Comparison of ENCODE assay signal across 8 mouse cellular contexts in genomic region chr6:86569461-86569820, GRCm38 (mm10). TPM values are rescaled to one million over a fixed set of nuclear protein-coding genes. Genes with fewer than 3 reads are reported as not detected.
A peak's percentile ranks its signal among the peaks of the same experiment; 100 is the strongest.
DNase-seq lines count a peak whose midpoint lies in the region; ATAC-seq and TF ChIP-seq lines count a peak whose summit lies in the region.

No protein-coding gene starts in this region.

- H3K4me3 ChIP-seq in neural tube, embryonic 13.5 days: no peak overlapping the region
- H3K4me3 ChIP-seq in hindbrain, postnatal 0 days (ENCODE audit: low read length): no peak overlapping the region
- no peak overlapping the region for H3K4me3 ChIP-seq in lung, embryonic 15.5 days
- no peak overlapping the region for H3K4me3 ChIP-seq in thymus, adult 2 months (ENCODE audit: control insufficient read depth, insufficient read depth, low read length)

- H3K27me3 ChIP-seq in neural tube, embryonic 13.5 days: no peaks in the 10 kb centered on the region
- H3K27me3 ChIP-seq in hindbrain, postnatal 0 days (ENCODE audit: insufficient read depth, low read length): no peaks in the 10 kb centered on the region
- H3K27me3 ChIP-seq in lung, embryonic 15.5 days: no peaks in the 10 kb centered on the region
- H3K27me3 ChIP-seq in thymus, adult 2 months (ENCODE audit: control insufficient read depth, insufficient read depth, low read length): no peaks in the 10 kb centered on the region

- H3K9me3 ChIP-seq in neural tube, embryonic 13.5 days: no peaks in the 10 kb centered on the region
- no peaks in the 10 kb centered on the region for H3K9me3 ChIP-seq in hindbrain, postnatal 0 days (ENCODE audit: low read length)
- no peaks in the 10 kb centered on the region for H3K9me3 ChIP-seq in lung, embryonic 15.5 days

- peak overlapping the region; percentile 62 for H3K27ac ChIP-seq in neural tube, embryonic 13.5 days (replicated peaks)
- peak overlapping the region; percentile 80 for H3K27ac ChIP-seq in hindbrain, postnatal 0 days
- peak overlapping the region; percentile 55 for H3K27ac ChIP-seq in lung, embryonic 15.5 days
- H3K27ac ChIP-seq in thymus, adult 2 months (ENCODE audit: control insufficient read depth, insufficient read depth, low read length): no peak overlapping the region

- H3K4me1 ChIP-seq in neural tube, embryonic 13.5 days (replicated peaks): peaks cover 21% of the 10 kb centered on the region
- H3K4me1 ChIP-seq in hindbrain, postnatal 0 days (ENCODE audit: insufficient read depth, low read length): peaks cover 6% of the 10 kb centered on the region; the same call in 1 of the 2 replicates
- peaks cover 29% of the 10 kb centered on the region for H3K4me1 ChIP-seq in lung, embryonic 15.5 days
- H3K4me1 ChIP-seq in thymus, adult 2 months (replicated peaks; ENCODE audit: control insufficient read depth, insufficient read depth, low read length): peaks cover 24% of the 10 kb centered on the region

- TF ChIP-seq POLR2A in thymus, adult 2 months (IDR thresholded peaks at IDR 0.05; ENCODE audit: control insufficient read depth, extremely low read depth, insufficient read depth, low read length, poor library complexity): no peak

- no peak for DNase-seq in neural tube, embryonic 10.5 days (ENCODE audit: extremely low spot score, low spot score)
- peak; percentile 83 for DNase-seq in cerebellum, adult 9-11 months
- peak; percentile 60 for DNase-seq in hindbrain, postnatal 0 days (ENCODE audit: low spot score)
- DNase-seq in thymus, adult 2 months: no peak
- no peak for DNase-seq in layer of hippocampus, adult 9-10 months (ENCODE audit: low spot score)

- no peak for TF ChIP-seq CTCF in hindbrain, postnatal 0 days (IDR thresholded peaks at IDR 0.05; ENCODE audit: low read depth)
- TF ChIP-seq CTCF in thymus, adult 2 months (IDR thresholded peaks at IDR 0.05; ENCODE audit: borderline replicate concordance, control insufficient read depth, extremely low read depth, insufficient read depth, low read length, poor library complexity): no peak

- H3K4me2 ChIP-seq in neural tube, embryonic 13.5 days: no peak overlapping the region
- no peak overlapping the region for H3K4me2 ChIP-seq in hindbrain, postnatal 0 days (ENCODE audit: low read depth, low read length)
- no peak overlapping the region for H3K4me2 ChIP-seq in lung, embryonic 15.5 days

- H3K36me3 ChIP-seq in neural tube, embryonic 13.5 days: peaks cover 29% of the 10 kb centered on the region
- peaks cover 11% of the 10 kb centered on the region; the same call in 1 of the 2 replicates for H3K36me3 ChIP-seq in hindbrain, postnatal 0 days (ENCODE audit: insufficient read depth, low read length)
- peaks cover 16% of the 10 kb centered on the region for H3K36me3 ChIP-seq in lung, embryonic 15.5 days
- H3K36me3 ChIP-seq in thymus, adult 2 months (ENCODE audit: control insufficient read depth, insufficient read depth, low read length): peaks cover 12% of the 10 kb centered on the region

- 0 out of 2 replicates have a peak, but pooled peaks have one; percentile 47 for ATAC-seq in neural tube, embryonic 13.5 days (ENCODE audit: low read depth)
- ATAC-seq in hindbrain, postnatal 0 days: peak; percentile 67
- peak; percentile 62; the same call in 1 of the 2 replicates for ATAC-seq in lung, embryonic 15.5 days (ENCODE audit: borderline replicate concordance, extremely low read depth, low FRiP score, low TSS enrichment)
- no peak for ATAC-seq in inflammation-experienced regulatory T-cells, adult 6 months

- 64% methylated on average over 3 of the region's 3 CpGs for WGBS in neural tube, embryonic 13.5 days
- WGBS in hindbrain, postnatal 0 days: 33% methylated on average over 3 of the region's 3 CpGs
- WGBS in lung, embryonic 15.5 days: 27% methylated on average over 3 of the region's 3 CpGs
- 59% methylated on average over 3 of the region's 3 CpGs for WGBS in thymus, adult 2 months

- H3K9ac ChIP-seq in neural tube, embryonic 13.5 days: no peak overlapping the region
- no peak overlapping the region for H3K9ac ChIP-seq in hindbrain, postnatal 0 days (replicated peaks; ENCODE audit: low read length)
- no peak overlapping the region for H3K9ac ChIP-seq in lung, embryonic 15.5 days

RNA-seq across cellular contexts. Expression of gene Pcbp1, which starts 43.3 kb away (rescaled TPM):
- polyA plus RNA-seq in neural tube, embryonic 13.5 days (2015; fragmentation: Nextera tagmentation; extraction: Ambion mirVana): 431 and 435 TPM in 2 replicates
- total RNA-seq in hindbrain, postnatal 0 days (2014; rRNA removed): 61.7 and 71.3 TPM in 2 replicates
- polyA plus RNA-seq in hindbrain, postnatal 0 days (2015; fragmentation: Nextera tagmentation; extraction: Ambion mirVana): 300 and 303 TPM in 2 replicates
- 554 and 556 TPM in 2 replicates for polyA plus RNA-seq in lung, embryonic 15.5 days (2015; fragmentation: Nextera tagmentation; extraction: Ambion mirVana)
- 291 and 363 TPM in 2 replicates for polyA plus RNA-seq in thymus, adult 2 months (2012; rRNA removed)
- 10 to 100 TPM; 26.3 to 32.5 (median 29.3) TPM for polyA plus RNA-seq in inflammation-experienced regulatory T-cells, adult 6 months (2017; shearing (Covaris generic))

RNA-seq across cellular contexts. Expression of gene Asprv1, which starts 58.5 kb away (rescaled TPM):
- polyA plus RNA-seq in neural tube, embryonic 13.5 days (2015; fragmentation: Nextera tagmentation; extraction: Ambion mirVana): 0.88 and 1.1 TPM in 2 replicates
- 0.22 and 0.73 TPM in 2 replicates for total RNA-seq in hindbrain, postnatal 0 days (2014; rRNA removed)
- 0.99 and 1.0 TPM in 2 replicates for polyA plus RNA-seq in hindbrain, postnatal 0 days (2015; fragmentation: Nextera tagmentation; extraction: Ambion mirVana)
- polyA plus RNA-seq in lung, embryonic 15.5 days (2015; fragmentation: Nextera tagmentation; extraction: Ambion mirVana): 1.0 TPM in 2 replicates
- 7.6 and 10.1 TPM in 2 replicates for polyA plus RNA-seq in thymus, adult 2 months (2012; rRNA removed)
- polyA plus RNA-seq in inflammation-experienced regulatory T-cells, adult 6 months (2017; shearing (Covaris generic)): under 1 TPM; 0.21 to 0.39 (median 0.38) TPM

Comparison
In these comparisons a context has a peak if more than half of its experiments do, and no peak if none do; other contexts are left out.
1. DNase-seq: peak in cerebellum, adult 9-11 months (single experiment) and hindbrain, postnatal 0 days (single experiment); none in neural tube, embryonic 10.5 days (single experiment), thymus, adult 2 months (single experiment) and layer of hippocampus, adult 9-10 months (single experiment).